Mouse (Mus musculus): ENCODE data around the gene Larp1. TPM values are rescaled to one million over a fixed set of nuclear protein-coding genes. Genes with fewer than 3 reads are reported as not detected.

Gene Larp1
- polyA plus RNA-seq, 1 experiment, result not detected

- peaks cover 15% of the 10 kb centered on the region for H3K4me1 ChIP-seq (ENCODE audit: control insufficient read depth, insufficient read depth, low read length)
- no peak overlapping the region for H3K4me3 ChIP-seq (ENCODE audit: insufficient read depth, low read depth, low read length)
- no peak overlapping the region for H3K27ac ChIP-seq (ENCODE audit: insufficient read depth, low read depth, low read length)
- 58% methylated on average over 1 of the region's 1 CpGs for WGBS
- TF ChIP-seq CTCF (IDR thresholded peaks at IDR 0.05; ENCODE audit: insufficient read depth, low read depth, low read length), result no peak
- TF ChIP-seq POLR2A (IDR thresholded peaks at IDR 0.05; ENCODE audit: insufficient read depth, low read depth, low read length), result no peak
These were observed 8.6 kb downstream of the Larp1 start for GRCm38 (mm10) chr11:58017422-58017821.

- H3K4me3 ChIP-seq (ENCODE audit: insufficient read depth, low read depth, low read length), result no peak overlapping the region
- H3K27ac ChIP-seq (ENCODE audit: insufficient read depth, low read depth, low read length), result no peak overlapping the region
- peaks cover 15% of the 10 kb centered on the region for H3K4me1 ChIP-seq (ENCODE audit: control insufficient read depth, insufficient read depth, low read length)
- WGBS, result 24% methylated on average over 2 of the region's 2 CpGs
- TF ChIP-seq CTCF (IDR thresholded peaks at IDR 0.05; ENCODE audit: insufficient read depth, low read depth, low read length) (no peak), POLR2A (IDR thresholded peaks at IDR 0.05; ENCODE audit: insufficient read depth, low read depth, low read length) (no peak)
These were observed 9.4 kb downstream of the Larp1 start for GRCm38 (mm10) chr11:58018287-58018686.

- TF ChIP-seq CTCF (IDR thresholded peaks at IDR 0.05; ENCODE audit: insufficient read depth, low read depth, low read length), result no peak
- no peak for TF ChIP-seq POLR2A (IDR thresholded peaks at IDR 0.05; ENCODE audit: insufficient read depth, low read depth, low read length)
- 86% methylated on average over 4 of the region's 4 CpGs for WGBS
These were observed 9.8 kb downstream of the Larp1 start for GRCm38 (mm10) chr11:58018701-58019100.

GRCm38 (mm10) chr11:58021095-58021494 lies 12.2 kb downstream of the Larp1 start:
- no peak for TF ChIP-seq POLR2A (IDR thresholded peaks at IDR 0.05; ENCODE audit: insufficient read depth, low read depth, low read length)
- TF ChIP-seq CTCF (IDR thresholded peaks at IDR 0.05; ENCODE audit: insufficient read depth, low read depth, low read length), result no peak
- H3K4me1 ChIP-seq (ENCODE audit: control insufficient read depth, insufficient read depth, low read length), result peaks cover 19% of the 10 kb centered on the region
- no peak overlapping the region for H3K27ac ChIP-seq (ENCODE audit: insufficient read depth, low read depth, low read length)
- H3K4me3 ChIP-seq (ENCODE audit: insufficient read depth, low read depth, low read length), result no peak overlapping the region
- WGBS, result 30% methylated on average over 1 of the region's 1 CpGs

More at GRCm38 (mm10) chr11:58018701-58019100, 9.8 kb downstream of the Larp1 start:
- Histone ChIP-seq H3K4me3 (ENCODE audit: insufficient read depth, low read depth, low read length) (no peak overlapping the region), H3K27ac (ENCODE audit: insufficient read depth, low read depth, low read length) (no peak overlapping the region), H3K4me1 (ENCODE audit: control insufficient read depth, insufficient read depth, low read length) (peaks cover 15% of the 10 kb centered on the region)

- H3K27ac ChIP-seq (ENCODE audit: insufficient read depth, low read depth, low read length), result no peak overlapping the region
- H3K4me1 ChIP-seq (ENCODE audit: control insufficient read depth, insufficient read depth, low read length), result peaks cover 18% of the 10 kb centered on the region
- TF ChIP-seq CTCF (IDR thresholded peaks at IDR 0.05; ENCODE audit: insufficient read depth, low read depth, low read length) (no peak), POLR2A (IDR thresholded peaks at IDR 0.05; ENCODE audit: insufficient read depth, low read depth, low read length) (no peak)
- WGBS, result 25% methylated on average over 2 of the region's 2 CpGs
- no peak overlapping the region for H3K4me3 ChIP-seq (ENCODE audit: insufficient read depth, low read depth, low read length)
These were observed 12.8 kb downstream of the Larp1 start for GRCm38 (mm10) chr11:58021618-58022017.

GRCm38 (mm10) chr11:58024271-58024670 lies 15.4 kb downstream of the Larp1 start:
- no peak for TF ChIP-seq POLR2A (IDR thresholded peaks at IDR 0.05; ENCODE audit: insufficient read depth, low read depth, low read length)
- no peak for TF ChIP-seq CTCF (IDR thresholded peaks at IDR 0.05; ENCODE audit: insufficient read depth, low read depth, low read length)
- Histone ChIP-seq H3K4me1 (ENCODE audit: control insufficient read depth, insufficient read depth, low read length) (peaks cover 9% of the 10 kb centered on the region), H3K4me3 (ENCODE audit: insufficient read depth, low read depth, low read length) (no peak overlapping the region), H3K27ac (ENCODE audit: insufficient read depth, low read depth, low read length) (no peak overlapping the region)
- 50% methylated on average over 1 of the region's 1 CpGs for WGBS

- H3K4me1 ChIP-seq (ENCODE audit: control insufficient read depth, insufficient read depth, low read length), result peaks cover 9% of the 10 kb centered on the region
- TF ChIP-seq CTCF (IDR thresholded peaks at IDR 0.05; ENCODE audit: insufficient read depth, low read depth, low read length) (no peak), POLR2A (IDR thresholded peaks at IDR 0.05; ENCODE audit: insufficient read depth, low read depth, low read length) (no peak)
- H3K4me3 ChIP-seq (ENCODE audit: insufficient read depth, low read depth, low read length), result no peak overlapping the region
- 56% methylated on average over 2 of the region's 2 CpGs for WGBS
- H3K27ac ChIP-seq (ENCODE audit: insufficient read depth, low read depth, low read length), result no peak overlapping the region
These were observed 15.8 kb downstream of the Larp1 start for GRCm38 (mm10) chr11:58024671-58025070.

GRCm38 (mm10) chr11:58025881-58026280 lies 17.0 kb downstream of the Larp1 start:
- TF ChIP-seq CTCF (IDR thresholded peaks at IDR 0.05; ENCODE audit: insufficient read depth, low read depth, low read length) (no peak), POLR2A (IDR thresholded peaks at IDR 0.05; ENCODE audit: insufficient read depth, low read depth, low read length) (no peak)
- 58% methylated on average over 4 of the region's 4 CpGs for WGBS
- Histone ChIP-seq H3K4me1 (ENCODE audit: control insufficient read depth, insufficient read depth, low read length) (peaks cover 11% of the 10 kb centered on the region), H3K27ac (ENCODE audit: insufficient read depth, low read depth, low read length) (no peak overlapping the region), H3K4me3 (ENCODE audit: insufficient read depth, low read depth, low read length) (no peak overlapping the region)

GRCm38 (mm10) chr11:58026337-58026736 lies 17.5 kb downstream of the Larp1 start:
- no peak overlapping the region for H3K4me3 ChIP-seq (ENCODE audit: insufficient read depth, low read depth, low read length)
- 56% methylated on average over 3 of the region's 3 CpGs for WGBS
- H3K27ac ChIP-seq (ENCODE audit: insufficient read depth, low read depth, low read length), result no peak overlapping the region
- TF ChIP-seq CTCF (IDR thresholded peaks at IDR 0.05; ENCODE audit: insufficient read depth, low read depth, low read length) (no peak), POLR2A (IDR thresholded peaks at IDR 0.05; ENCODE audit: insufficient read depth, low read depth, low read length) (no peak)
- H3K4me1 ChIP-seq (ENCODE audit: control insufficient read depth, insufficient read depth, low read length), result peaks cover 16% of the 10 kb centered on the region

- TF ChIP-seq POLR2A (IDR thresholded peaks at IDR 0.05; ENCODE audit: insufficient read depth, low read depth, low read length) (no peak), CTCF (IDR thresholded peaks at IDR 0.05; ENCODE audit: insufficient read depth, low read depth, low read length) (no peak)
- peaks cover 18% of the 10 kb centered on the region for H3K4me1 ChIP-seq (ENCODE audit: control insufficient read depth, insufficient read depth, low read length)
- H3K27ac ChIP-seq (ENCODE audit: insufficient read depth, low read depth, low read length), result no peak overlapping the region
- H3K4me3 ChIP-seq (ENCODE audit: insufficient read depth, low read depth, low read length), result no peak overlapping the region
- WGBS, result 55% methylated on average over 1 of the region's 1 CpGs
These were observed 18.0 kb downstream of the Larp1 start for GRCm38 (mm10) chr11:58026860-58027259.
